Mouse (Mus musculus): ENCODE results near the gene Gpc3. TPM values are rescaled to one million over a fixed set of nuclear protein-coding genes. Genes with fewer than 3 reads are reported as not detected.

Gene Gpc3
- polyA plus RNA-seq, 1 experiment: not detected

DNA sequence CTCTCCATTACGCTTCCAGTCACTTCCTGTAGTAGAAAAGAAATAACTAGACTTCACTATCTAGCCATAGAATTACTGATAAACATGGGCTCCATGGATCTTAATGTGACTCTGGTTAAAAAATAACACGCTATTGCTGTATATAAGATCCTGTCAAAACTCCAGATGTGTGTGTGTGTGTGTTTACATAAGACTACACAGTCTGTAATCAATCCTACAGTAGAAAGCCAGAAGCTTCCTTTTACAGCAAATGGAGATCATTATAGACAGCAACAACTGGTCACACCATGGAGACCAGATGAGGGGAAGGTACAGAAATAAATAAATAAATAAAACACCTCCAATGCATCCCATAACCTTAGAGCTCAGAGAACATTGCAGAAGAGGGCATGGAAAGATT lies 81.6 kb downstream of the Gpc3 start:
- no peaks in the 10 kb centered on the region for H3K27me3 ChIP-seq (ENCODE audit: control insufficient read depth, insufficient read depth, insufficient read length)
- H3K36me3 ChIP-seq (ENCODE audit: control insufficient read depth, insufficient read depth): no peaks in the 10 kb centered on the region
- H3K4me2 ChIP-seq (ENCODE audit: low read depth): no peak overlapping the region
- H3K79me2 ChIP-seq (ENCODE audit: control insufficient read depth, insufficient read depth): no peaks in the 10 kb centered on the region
- no peak overlapping the region for H3ac ChIP-seq (ENCODE audit: control insufficient read depth, insufficient read length)
- no peak for TF ChIP-seq USF1 (IDR thresholded peaks at IDR 0.05; ENCODE audit: low read depth)
- no peak for TF ChIP-seq TCF3 (IDR thresholded peaks at IDR 0.05; ENCODE audit: insufficient read length, low read depth)
- TF ChIP-seq MYOD1 (IDR thresholded peaks at IDR 0.05; ENCODE audit: control insufficient read depth in 1 of 3, insufficient read length in 2 of 3, low read depth in 2 of 3): no peak
- no peak for TF ChIP-seq MYOG (IDR thresholded peaks at IDR 0.05; ENCODE audit: control insufficient read depth in 1 of 3, insufficient read depth in 1 of 3, insufficient read length in 2 of 3, low read depth in 2 of 3)
- TF ChIP-seq TCF12 (IDR thresholded peaks at IDR 0.05; ENCODE audit: insufficient read depth, poor library complexity, severe bottlenecking): no peak
- no peak for TF ChIP-seq MAX (IDR thresholded peaks at IDR 0.05; ENCODE audit: low read depth)
- TF ChIP-seq REST (IDR thresholded peaks at IDR 0.05; ENCODE audit: insufficient read depth, insufficient read length): no peak
- TF ChIP-seq SRF (IDR thresholded peaks at IDR 0.05; ENCODE audit: control insufficient read depth, insufficient read length, low read depth): no peak
- no peak for TF ChIP-seq E2F4 (IDR thresholded peaks at IDR 0.05; ENCODE audit: insufficient read depth)
- TF ChIP-seq POLR2AphosphoS2 (IDR thresholded peaks at IDR 0.05; ENCODE audit: insufficient read length, low read depth): no peak
- no peak for TF ChIP-seq POLR2A (IDR thresholded peaks at IDR 0.05; ENCODE audit: insufficient read length, low read depth)
- no peak for TF ChIP-seq CEBPB (IDR thresholded peaks at IDR 0.05; ENCODE audit: insufficient read depth, poor library complexity, severe bottlenecking)
- H3K4me3 ChIP-seq: no peak overlapping the region

DNA sequence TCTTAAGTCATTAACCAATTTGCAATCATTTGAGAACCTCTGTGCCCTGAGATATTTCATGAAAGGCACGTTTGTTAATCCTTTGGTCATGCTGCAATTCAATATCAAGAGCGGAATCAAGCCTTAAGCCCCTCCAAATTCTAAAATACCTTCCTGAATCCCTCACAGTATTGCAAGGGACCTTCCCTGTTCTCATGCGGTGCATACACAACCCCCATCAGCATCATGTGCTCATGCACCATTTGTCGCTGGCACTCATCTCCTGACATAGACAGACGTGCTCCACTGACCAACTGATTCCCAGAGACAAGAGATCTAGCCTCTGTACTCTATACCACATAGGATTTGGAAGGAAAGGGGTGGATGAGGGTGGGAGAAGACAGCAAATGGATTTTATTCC lies 87.7 kb downstream of the Gpc3 start:
- no peaks in the 10 kb centered on the region for H3K27me3 ChIP-seq (ENCODE audit: control insufficient read depth, insufficient read depth, insufficient read length)
- no peak overlapping the region for H3ac ChIP-seq (ENCODE audit: control insufficient read depth, insufficient read length)
- H3K4me3 ChIP-seq: no peak overlapping the region
- H3K4me2 ChIP-seq (ENCODE audit: low read depth): no peak overlapping the region
- TF ChIP-seq POLR2AphosphoS2 (IDR thresholded peaks at IDR 0.05; ENCODE audit: insufficient read length, low read depth): no peak
- TF ChIP-seq MAX (IDR thresholded peaks at IDR 0.05; ENCODE audit: low read depth): no peak
- TF ChIP-seq CEBPB (IDR thresholded peaks at IDR 0.05; ENCODE audit: insufficient read depth, poor library complexity, severe bottlenecking): no peak
- no peak for TF ChIP-seq MYOD1 (IDR thresholded peaks at IDR 0.05; ENCODE audit: control insufficient read depth in 1 of 3, insufficient read length in 2 of 3, low read depth in 2 of 3)
- no peak for TF ChIP-seq USF1 (IDR thresholded peaks at IDR 0.05; ENCODE audit: low read depth)
- no peak for TF ChIP-seq TCF12 (IDR thresholded peaks at IDR 0.05; ENCODE audit: insufficient read depth, poor library complexity, severe bottlenecking)
- TF ChIP-seq MYOG (IDR thresholded peaks at IDR 0.05; ENCODE audit: control insufficient read depth in 1 of 3, insufficient read depth in 1 of 3, insufficient read length in 2 of 3, low read depth in 2 of 3): no peak
- TF ChIP-seq TCF3 (IDR thresholded peaks at IDR 0.05; ENCODE audit: insufficient read length, low read depth): no peak
- TF ChIP-seq E2F4 (IDR thresholded peaks at IDR 0.05; ENCODE audit: insufficient read depth): no peak
- no peak for TF ChIP-seq POLR2A (IDR thresholded peaks at IDR 0.05; ENCODE audit: insufficient read length, low read depth)
- H3K36me3 ChIP-seq (ENCODE audit: control insufficient read depth, insufficient read depth): no peaks in the 10 kb centered on the region
- no peaks in the 10 kb centered on the region for H3K79me2 ChIP-seq (ENCODE audit: control insufficient read depth, insufficient read depth)

DNA sequence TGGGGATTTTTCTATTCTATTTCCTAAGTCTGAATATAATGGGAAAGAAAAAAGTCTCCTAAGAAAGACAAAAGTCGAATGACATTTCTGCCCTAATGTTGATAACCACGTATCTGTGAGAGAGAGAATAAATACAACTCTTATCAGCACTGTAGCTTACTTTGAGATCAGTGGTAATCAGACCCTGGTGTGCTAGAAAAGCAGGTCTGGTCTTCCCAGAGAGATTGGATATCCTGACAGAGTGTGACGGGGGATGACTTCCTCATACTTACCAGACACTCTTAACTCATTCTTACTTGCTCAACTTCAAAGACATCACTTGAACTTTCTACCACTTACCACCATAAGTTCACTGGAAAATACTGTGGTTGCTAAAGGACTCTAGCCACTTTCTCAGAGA lies 88.6 kb downstream of the Gpc3 start:
- TF ChIP-seq MYOG (IDR thresholded peaks at IDR 0.05; ENCODE audit: control insufficient read depth in 1 of 3, insufficient read depth in 1 of 3, insufficient read length in 2 of 3, low read depth in 2 of 3) (no peak), USF1 (IDR thresholded peaks at IDR 0.05; ENCODE audit: low read depth) (no peak), MAX (IDR thresholded peaks at IDR 0.05; ENCODE audit: low read depth) (no peak), POLR2AphosphoS2 (IDR thresholded peaks at IDR 0.05; ENCODE audit: insufficient read length, low read depth) (no peak), REST (IDR thresholded peaks at IDR 0.05; ENCODE audit: insufficient read depth, insufficient read length) (no peak), E2F4 (IDR thresholded peaks at IDR 0.05; ENCODE audit: insufficient read depth) (no peak), CEBPB (IDR thresholded peaks at IDR 0.05; ENCODE audit: insufficient read depth, poor library complexity, severe bottlenecking) (no peak), SRF (IDR thresholded peaks at IDR 0.05; ENCODE audit: control insufficient read depth, insufficient read length, low read depth) (no peak), MYOD1 (IDR thresholded peaks at IDR 0.05; ENCODE audit: control insufficient read depth in 1 of 3, insufficient read length in 2 of 3, low read depth in 2 of 3) (no peak), TCF12 (IDR thresholded peaks at IDR 0.05; ENCODE audit: insufficient read depth, poor library complexity, severe bottlenecking) (no peak)
- Histone ChIP-seq H3K79me2 (ENCODE audit: control insufficient read depth, insufficient read depth) (no peaks in the 10 kb centered on the region), H3ac (ENCODE audit: control insufficient read depth, insufficient read length) (no peak overlapping the region), H3K4me3 (no peak overlapping the region), H3K36me3 (ENCODE audit: control insufficient read depth, insufficient read depth) (no peaks in the 10 kb centered on the region), H3K27me3 (ENCODE audit: control insufficient read depth, insufficient read depth, insufficient read length) (no peaks in the 10 kb centered on the region), H3K4me2 (ENCODE audit: low read depth) (no peak overlapping the region)

DNA sequence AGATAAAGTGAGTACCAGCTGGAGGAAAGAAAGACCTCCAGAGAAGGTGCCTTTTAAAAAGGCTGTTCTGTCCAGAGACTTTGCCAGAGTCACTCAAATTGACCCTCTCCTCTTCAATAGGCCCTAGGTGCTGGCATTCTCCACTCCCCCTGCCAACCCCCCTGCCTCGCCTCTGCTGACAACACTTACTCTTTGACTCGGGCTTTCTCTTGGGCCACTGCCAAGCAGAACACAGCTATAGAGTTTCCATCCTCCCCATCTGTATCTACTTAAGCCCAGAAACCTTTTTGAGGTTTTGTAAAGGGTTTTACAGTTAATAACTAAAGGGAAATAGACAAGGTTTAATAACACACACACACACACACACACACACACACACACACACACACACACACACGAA lies 99.2 kb downstream of the Gpc3 start:
- no peak for TF ChIP-seq REST (IDR thresholded peaks at IDR 0.05; ENCODE audit: insufficient read depth, insufficient read length)
- no peak for TF ChIP-seq POLR2A (IDR thresholded peaks at IDR 0.05; ENCODE audit: insufficient read length, low read depth)
- TF ChIP-seq E2F4 (IDR thresholded peaks at IDR 0.05; ENCODE audit: insufficient read depth): no peak
- TF ChIP-seq SRF (IDR thresholded peaks at IDR 0.05; ENCODE audit: control insufficient read depth, insufficient read length, low read depth): no peak
- TF ChIP-seq MYOG (IDR thresholded peaks at IDR 0.05; ENCODE audit: control insufficient read depth in 1 of 3, insufficient read depth in 1 of 3, insufficient read length in 2 of 3, low read depth in 2 of 3): no peak
- TF ChIP-seq TCF3 (IDR thresholded peaks at IDR 0.05; ENCODE audit: insufficient read length, low read depth): no peak
- TF ChIP-seq MYOD1 (IDR thresholded peaks at IDR 0.05; ENCODE audit: control insufficient read depth in 1 of 3, insufficient read length in 2 of 3, low read depth in 2 of 3): no peak
- no peak for TF ChIP-seq USF1 (IDR thresholded peaks at IDR 0.05; ENCODE audit: low read depth)
- no peak for TF ChIP-seq MAX (IDR thresholded peaks at IDR 0.05; ENCODE audit: low read depth)
- TF ChIP-seq POLR2AphosphoS2 (IDR thresholded peaks at IDR 0.05; ENCODE audit: insufficient read length, low read depth): no peak
- H3K27me3 ChIP-seq (ENCODE audit: control insufficient read depth, insufficient read depth, insufficient read length): no peaks in the 10 kb centered on the region
- H3K4me2 ChIP-seq (ENCODE audit: low read depth): no peak overlapping the region

DNA sequence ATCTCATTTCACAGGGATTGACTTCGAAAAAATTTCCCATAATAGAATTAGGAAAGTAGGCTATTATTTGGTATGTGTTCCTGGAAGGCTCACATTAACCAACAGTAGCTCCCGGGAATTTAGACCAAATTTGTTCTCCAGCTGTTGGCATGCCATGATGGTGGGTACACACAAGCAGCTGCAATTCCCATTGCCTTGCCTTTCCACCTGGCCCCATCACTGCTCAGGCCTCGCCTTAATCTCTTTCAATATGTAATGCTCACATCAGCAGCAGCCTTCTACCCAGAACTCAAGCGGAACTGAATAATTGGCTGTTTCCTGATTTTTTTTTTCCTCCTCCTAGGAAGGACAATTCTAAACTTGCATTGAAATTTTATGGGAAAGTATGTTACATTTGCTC lies 102.6 kb downstream of the Gpc3 start:
- Histone ChIP-seq H3K4me3 (no peak overlapping the region), H3K79me2 (ENCODE audit: control insufficient read depth, insufficient read depth) (no peaks in the 10 kb centered on the region), H3K36me3 (ENCODE audit: control insufficient read depth, insufficient read depth) (no peaks in the 10 kb centered on the region), H3ac (ENCODE audit: control insufficient read depth, insufficient read length) (no peak overlapping the region), H3K27me3 (ENCODE audit: control insufficient read depth, insufficient read depth, insufficient read length) (no peaks in the 10 kb centered on the region), H3K4me2 (ENCODE audit: low read depth) (no peak overlapping the region)
- TF ChIP-seq MYOG (IDR thresholded peaks at IDR 0.05; ENCODE audit: control insufficient read depth in 1 of 3, insufficient read depth in 1 of 3, insufficient read length in 2 of 3, low read depth in 2 of 3) (no peak), SRF (IDR thresholded peaks at IDR 0.05; ENCODE audit: control insufficient read depth, insufficient read length, low read depth) (no peak), TCF3 (IDR thresholded peaks at IDR 0.05; ENCODE audit: insufficient read length, low read depth) (no peak), USF1 (IDR thresholded peaks at IDR 0.05; ENCODE audit: low read depth) (no peak), POLR2AphosphoS2 (IDR thresholded peaks at IDR 0.05; ENCODE audit: insufficient read length, low read depth) (no peak), MYOD1 (IDR thresholded peaks at IDR 0.05; ENCODE audit: control insufficient read depth in 1 of 3, insufficient read length in 2 of 3, low read depth in 2 of 3) (no peak), POLR2A (IDR thresholded peaks at IDR 0.05; ENCODE audit: insufficient read length, low read depth) (no peak), REST (IDR thresholded peaks at IDR 0.05; ENCODE audit: insufficient read depth, insufficient read length) (no peak)

More for the DNA sequence above, 99.2 kb downstream of the Gpc3 start:
- Histone ChIP-seq H3K79me2 (ENCODE audit: control insufficient read depth, insufficient read depth) (no peaks in the 10 kb centered on the region), H3ac (ENCODE audit: control insufficient read depth, insufficient read length) (no peak overlapping the region), H3K36me3 (ENCODE audit: control insufficient read depth, insufficient read depth) (no peaks in the 10 kb centered on the region), H3K4me3 (no peak overlapping the region)
